Mouse (Mus musculus) lung, embryonic 15.5 days (tissue): Measurements from ENCODE around the gene H2-DMb2. TPM values are rescaled to one million over a fixed set of nuclear protein-coding genes. Genes with fewer than 3 reads are reported as not detected.

Experiments used
- ATAC-seq: fragments of 200-750 bp; cut with Nextera tagmentation; 2 replicates; pipeline ENCODE4 v1.8.0; 2017; ENCODE audit warnings: moderate number of reproducible peaks, borderline replicate concordance; ENCODE audit not compliant: low FRiP score, low TSS enrichment; ENCODE audit errors: extremely low read depth
- H3K27ac ChIP-seq: fragments of 300-500 bp; sonication (generic); 2 replicates; pipeline ENCODE4 v1.5.1; 2015; ENCODE audit warnings: moderate library complexity, mild to moderate bottlenecking, inconsistent platforms
- H3K27me3 ChIP-seq: fragments of 300-500 bp; sonication (generic); 2 replicates; pipeline ENCODE4 v1.6.1; 2015; ENCODE audit warnings: inconsistent platforms
- H3K36me3 ChIP-seq: fragments of 300-500 bp; sonication (generic); 2 replicates; pipeline ENCODE4 v1.6.1; 2015; ENCODE audit warnings: inconsistent platforms
- H3K4me1 ChIP-seq: fragments of 300-500 bp; sonication (generic); 2 replicates; pipeline ENCODE4 v1.6.1; 2015; ENCODE audit warnings: inconsistent platforms
- H3K4me2 ChIP-seq: fragments of 300-500 bp; sonication (generic); 2 replicates; pipeline ENCODE4 v1.6.1; 2015; ENCODE audit warnings: inconsistent platforms, mild to moderate bottlenecking, moderate library complexity
- H3K4me3 ChIP-seq: fragments of 300-500 bp; sonication (generic); 2 replicates; pipeline ENCODE4 v1.5.1; 2015; ENCODE audit warnings: mild to moderate bottlenecking, inconsistent platforms
- H3K9ac ChIP-seq: fragments of 300-500 bp; sonication (generic); 2 replicates; pipeline ENCODE4 v1.6.1; 2015; ENCODE audit warnings: inconsistent platforms
- H3K9me3 ChIP-seq: fragments of 300-500 bp; sonication (generic); 2 replicates; pipeline ENCODE4 v1.6.1; 2016; ENCODE audit warnings: inconsistent platforms
- WGBS: fragments of 180-500 bp; shearing (Covaris S2); methylation state at CpG from one replicate; pipeline ENCODE4 v1.1.7; 2015; 5-methylcytosine and 5-hydroxymethylcytosine counted together
- polyA plus RNA-seq: library from polyadenylated mRNA; unstranded; fragments of >200 nt; fragmentation: Nextera tagmentation; extraction: Ambion mirVana; gene quantifications from 2 replicates; pipeline ENCODE4 v1.2.1, GENCODE M21; 2015

H2-DMb2 gene
- polyA plus RNA-seq, 1 experiment from 2014 or later, result 1.9 TPM

GRCm38 (mm10) chr17:34188986-34189385 is 45.9 kb downstream of the H2-DMb2 start:
- H3K9me3 ChIP-seq, result no peaks in the 10 kb centered on the region
- peaks cover 15% of the 10 kb centered on the region for H3K4me1 ChIP-seq
- H3K27ac ChIP-seq, result no peak overlapping the region
- ATAC-seq, result no peak
- no peak overlapping the region for H3K4me2 ChIP-seq
- H3K9ac ChIP-seq, result no peak overlapping the region
- peaks cover 37% of the 10 kb centered on the region for H3K27me3 ChIP-seq
- no peak overlapping the region for H3K4me3 ChIP-seq
- no peaks in the 10 kb centered on the region for H3K36me3 ChIP-seq
- WGBS, result 55% methylated on average over 6 of the region's 6 CpGs

- no peak overlapping the region for H3K4me2 ChIP-seq
Observed at GRCm38 (mm10) chr17:34192852-34193251, 49.7 kb downstream of the H2-DMb2 start.

GRCm38 (mm10) chr17:34193468-34193867 is 50.4 kb downstream of the H2-DMb2 start:
- Histone ChIP-seq H3K4me3 (no peak overlapping the region), H3K27me3 (peaks cover 61% of the 10 kb centered on the region), H3K27ac (no peak overlapping the region), H3K4me2 (no peak overlapping the region), H3K4me1 (peaks cover 5% of the 10 kb centered on the region; the same call in 1 of the 2 replicates), H3K9me3 (no peaks in the 10 kb centered on the region), H3K9ac (no peak overlapping the region), H3K36me3 (no peaks in the 10 kb centered on the region)
- 47% methylated on average over 8 of the region's 8 CpGs for WGBS
- ATAC-seq, result no peak

More at GRCm38 (mm10) chr17:34192852-34193251, 49.7 kb downstream of the H2-DMb2 start:
- Histone ChIP-seq H3K4me1 (peaks cover 9% of the 10 kb centered on the region), H3K9me3 (no peaks in the 10 kb centered on the region), H3K9ac (no peak overlapping the region), H3K36me3 (no peaks in the 10 kb centered on the region), H3K27me3 (peaks cover 55% of the 10 kb centered on the region), H3K4me3 (no peak overlapping the region), H3K27ac (no peak overlapping the region)
- ATAC-seq, result no peak
- 17% methylated on average over 16 of the region's 16 CpGs for WGBS

- Histone ChIP-seq H3K9me3 (no peaks in the 10 kb centered on the region), H3K27me3 (peaks cover 68% of the 10 kb centered on the region), H3K36me3 (no peaks in the 10 kb centered on the region), H3K27ac (no peak overlapping the region), H3K4me1 (peaks cover 5% of the 10 kb centered on the region; the same call in 1 of the 2 replicates), H3K4me2 (no peak overlapping the region), H3K4me3 (no peak overlapping the region), H3K9ac (no peak overlapping the region)
- no peak for ATAC-seq
- 76% methylated on average over 4 of the region's 4 CpGs for WGBS
Observed at GRCm38 (mm10) chr17:34194723-34195122, 51.6 kb downstream of the H2-DMb2 start.

GRCm38 (mm10) chr17:34196491-34196890 is 53.4 kb downstream of the H2-DMb2 start:
- no peaks in the 10 kb centered on the region for H3K36me3 ChIP-seq
- H3K27me3 ChIP-seq, result peaks cover 68% of the 10 kb centered on the region
- ATAC-seq, result no peak
- no peak overlapping the region for H3K9ac ChIP-seq
- WGBS, result 28% methylated on average over 12 of the region's 12 CpGs
- H3K4me3 ChIP-seq, result no peak overlapping the region
- no peak overlapping the region for H3K27ac ChIP-seq
- H3K4me1 ChIP-seq, result peaks cover 5% of the 10 kb centered on the region; the same call in 1 of the 2 replicates
- no peak overlapping the region for H3K4me2 ChIP-seq
- H3K9me3 ChIP-seq, result no peaks in the 10 kb centered on the region

- H3K9ac ChIP-seq, result peak within 1 kb of the TSS; percentile 45
- no peak within 1 kb of the TSS for H3K27ac ChIP-seq
- peak within 1 kb of the TSS; percentile 73 for H3K4me2 ChIP-seq
- H3K4me1 ChIP-seq, result peaks cover 5% of the 10 kb centered on the region; the same call in 1 of the 2 replicates
- peak within 1 kb of the TSS; percentile 51 for H3K4me3 ChIP-seq
- peaks cover 65% of the 10 kb centered on the region for H3K27me3 ChIP-seq
- no peaks in the 10 kb centered on the region for H3K36me3 ChIP-seq
- no peaks in the 10 kb centered on the region for H3K9me3 ChIP-seq
- 5% methylated on average over 40 of the region's 41 CpGs for WGBS
- ATAC-seq, result peak; percentile 78
Observed at GRCm38 (mm10) chr17:34196941-34197894, 54.1 kb downstream of the H2-DMb2 start, which contains the start of gene Psmb8. Gene Psmb8 (plus strand): TSS chr17:34197721.

GRCm38 (mm10) chr17:34197904-34198520 is 54.9 kb downstream of the H2-DMb2 start:
- Histone ChIP-seq H3K4me2 (peak overlapping the region; percentile 73), H3K9ac (peak overlapping the region; percentile 45), H3K27me3 (peaks cover 57% of the 10 kb centered on the region), H3K36me3 (no peaks in the 10 kb centered on the region), H3K4me3 (peak overlapping the region; percentile 51), H3K27ac (no peak overlapping the region), H3K4me1 (peaks cover 5% of the 10 kb centered on the region; the same call in 1 of the 2 replicates), H3K9me3 (no peaks in the 10 kb centered on the region)
- no peak for ATAC-seq
- 3% methylated on average over 32 of the region's 32 CpGs for WGBS

GRCm38 (mm10) chr17:34198521-34198912 is 55.4 kb downstream of the H2-DMb2 start:
- H3K9ac ChIP-seq, result peak overlapping the region; percentile 45
- ATAC-seq, result no peak
- H3K4me1 ChIP-seq, result peaks cover 5% of the 10 kb centered on the region; the same call in 1 of the 2 replicates
- no peak overlapping the region for H3K27ac ChIP-seq
- WGBS, result 9% methylated on average over 11 of the region's 11 CpGs
- peak overlapping the region; percentile 51 for H3K4me3 ChIP-seq
- H3K9me3 ChIP-seq, result no peaks in the 10 kb centered on the region
- H3K36me3 ChIP-seq, result no peaks in the 10 kb centered on the region
- H3K4me2 ChIP-seq, result peak overlapping the region; percentile 73
- H3K27me3 ChIP-seq, result peaks cover 54% of the 10 kb centered on the region

GRCm38 (mm10) chr17:34199050-34199619 is 56.0 kb downstream of the H2-DMb2 start:
- Histone ChIP-seq H3K9ac (no peak overlapping the region), H3K9me3 (no peaks in the 10 kb centered on the region), H3K27me3 (peaks cover 48% of the 10 kb centered on the region), H3K27ac (no peak overlapping the region), H3K4me1 (peaks cover 5% of the 10 kb centered on the region; the same call in 1 of the 2 replicates), H3K36me3 (no peaks in the 10 kb centered on the region), H3K4me3 (peak overlapping the region; percentile 51; the same call in 1 of the 2 replicates), H3K4me2 (no peak overlapping the region)
- no peak for ATAC-seq
- 62% methylated on average over 12 of the region's 12 CpGs for WGBS

- Histone ChIP-seq H3K9ac (no peak overlapping the region), H3K27ac (no peak overlapping the region), H3K4me3 (no peak overlapping the region), H3K27me3 (peaks cover 38% of the 10 kb centered on the region), H3K4me2 (no peak overlapping the region), H3K36me3 (no peaks in the 10 kb centered on the region), H3K9me3 (no peaks in the 10 kb centered on the region), H3K4me1 (peaks cover 8% of the 10 kb centered on the region)
- no peak for ATAC-seq
- WGBS, result 81% methylated on average over 10 of the region's 10 CpGs
Observed at GRCm38 (mm10) chr17:34200047-34200446, 56.9 kb downstream of the H2-DMb2 start.

GRCm38 (mm10) chr17:34200772-34201505 is 57.8 kb downstream of the H2-DMb2 start:
- WGBS, result 86% methylated on average over 16 of the region's 16 CpGs
- Histone ChIP-seq H3K4me3 (no peak overlapping the region), H3K27ac (no peak overlapping the region), H3K9me3 (no peaks in the 10 kb centered on the region), H3K4me1 (peaks cover 16% of the 10 kb centered on the region), H3K4me2 (no peak overlapping the region), H3K27me3 (peaks cover 32% of the 10 kb centered on the region), H3K9ac (no peak overlapping the region), H3K36me3 (no peaks in the 10 kb centered on the region)
- no peak for ATAC-seq
